10 mouse cellular contexts compared by ENCODE assay signal in genomic region chrX:11100935-11101334, GRCm38 (mm10).
A peak's percentile ranks its signal among the peaks of the same experiment; 100 is the strongest.
DNase-seq lines count a peak whose midpoint lies in the region; ATAC-seq and TF ChIP-seq lines count a peak whose summit lies in the region.
"Had no signal": no experiment of that assay in that cellular context is flagged by ENCODE, and none has a peak within 500 bp of the region (broad histone marks: within the 10 kb centered on the region; RNA-seq: fewer than 3 reads in every experiment).

No protein-coding gene starts in this region.

- DNase-seq in gastrocnemius, adult 18-20 months (ENCODE audit: low spot score) = peak; percentile 2
- no peak for DNase-seq in gastrocnemius, postnatal 25 days
- peak; percentile 32 to 62 for DNase-seq in layer of hippocampus, postnatal 10 days (ENCODE audit: low spot score in 2 of 2)
- no peak for DNase-seq in layer of hippocampus, postnatal 36 days
- no peak for DNase-seq in Patski (ENCODE audit: low read depth, low spot score)
- DNase-seq in left cerebral cortex, postnatal 4 days = peak; percentile 20
- no peak for DNase-seq in natural killer cell, adult 2 months (ENCODE audit: low spot score in 2 of 2)
- no peak for DNase-seq in cerebellum, adult 8-10 months

- TF ChIP-seq CTCF in Patski (IDR thresholded peaks at IDR 0.05) = peak; percentile 64

- no peak for ATAC-seq in Patski
- ATAC-seq: midbrain, embryonic 13.5 days had no signal

- CTCF ChIA-PET in Patski (lab: Charles Lee) = no interaction called here

- in situ Hi-C loops in Patski (cut with MboI; ENCODE audit: low pct_unique_long_range_greater_than_20kb) = no loop called here

- POLR2A ChIA-PET in Patski (lab: Charles Lee) = no interaction called here

- H3K27me3 ChIP-seq in Patski = peaks cover 5% of the 10 kb centered on the region
- H3K27me3 ChIP-seq: embryonic facial prominence, embryonic 12.5 days; midbrain, embryonic 13.5 days had no signal

- intact Hi-C loops in left cerebral cortex, postnatal 4 days (cut with DNase I) = no loop called here

Comparison
In these comparisons a context has a peak if more than half of its experiments do, and no peak if none do; other contexts are left out.
1. DNase-seq: peak in gastrocnemius, adult 18-20 months (single experiment), layer of hippocampus, postnatal 10 days (2 of 2) and left cerebral cortex, postnatal 4 days (single experiment); none in gastrocnemius, postnatal 25 days (single experiment), layer of hippocampus, postnatal 36 days (0 of 2), Patski (single experiment), natural killer cell, adult 2 months (0 of 2) and cerebellum, adult 8-10 months (single experiment).